Mouse (Mus musculus) MEL (cell line): ENCODE measurements around the gene Mnt. TPM values are rescaled to one million over a fixed set of nuclear protein-coding genes. Genes with fewer than 3 reads are reported as not detected.

ENCODE experiments used
- DNase-seq: peaks from one replicate; pipeline ENCODE4 v3.0.0; 2011; ENCODE audit warnings: low read depth, low spot score
- H3K27ac ChIP-seq: 2 replicates; pipeline ENCODE4 v1.5.1; 2012; ENCODE audit warnings: low read depth, mild to moderate bottlenecking, control low read depth, low read length, moderate library complexity; ENCODE audit not compliant: control insufficient read depth
- H3K27me3 ChIP-seq, 2 experiments: fragments of 150-350 bp in 1 of 2; sonication (generic) in 1 of 2; 2 replicates each; pipeline ENCODE4 v1.6.1; 2012; ENCODE audit warnings: low read length in 2 of 2, mild to moderate bottlenecking in 2 of 2, improper control_type of control experiment in 1 of 2, moderate library complexity in 1 of 2; ENCODE audit not compliant: insufficient read depth in 2 of 2, control insufficient read depth in 1 of 2
- H3K36me3 ChIP-seq, 2 experiments: 2 replicates each; pipeline ENCODE4 v1.6.1; 2012 to 2014; ENCODE audit warnings: low read length in 2 of 2, improper control_type of control experiment in 1 of 2, inconsistent platforms in 1 of 2, mild to moderate bottlenecking in 1 of 2; ENCODE audit not compliant: insufficient read depth in 2 of 2, control insufficient read depth in 1 of 2
- H3K4me1 ChIP-seq, 2 experiments: fragments of 150-350 bp in 1 of 2; sonication (generic) in 1 of 2; 2 replicates each; pipeline ENCODE4 v1.6.1; 2012; ENCODE audit warnings: low read length in 2 of 2, improper control_type of control experiment in 1 of 2, mild to moderate bottlenecking in 1 of 2; ENCODE audit not compliant: insufficient read depth in 2 of 2, control insufficient read depth in 1 of 2
- H3K4me3 ChIP-seq, 2 experiments: fragments of 150-350 bp in 1 of 2; sonication (generic) in 1 of 2; 2 replicates each; pipeline ENCODE4 v1.5.1; 2012; ENCODE audit warnings: low read depth in 2 of 2, low read length in 2 of 2, mild to moderate bottlenecking in 2 of 2, moderate library complexity in 2 of 2, control low read depth in 1 of 2, improper control_type of control experiment in 1 of 2; ENCODE audit not compliant: control insufficient read depth in 1 of 2, insufficient read depth in 1 of 2
- H3K79me2 ChIP-seq: 2 replicates; pipeline ENCODE4 v1.6.1; 2012; ENCODE audit warnings: mild to moderate bottlenecking, low read length, moderate library complexity; ENCODE audit not compliant: control insufficient read depth, poor library complexity, insufficient read depth
- H3K9ac ChIP-seq: 2 replicates; pipeline ENCODE4 v1.6.1; 2012; ENCODE audit warnings: low read depth, mild to moderate bottlenecking, control low read depth, low read length, moderate library complexity; ENCODE audit not compliant: control insufficient read depth, poor library complexity, severe bottlenecking
- H3K9me3 ChIP-seq: fragments of 150-350 bp; sonication (generic); replicated peaks from 2 replicates; pipeline ENCODE4 v1.6.1; 2012; ENCODE audit warnings: mild to moderate bottlenecking, low read length, improper control_type of control experiment, moderate library complexity; ENCODE audit not compliant: insufficient read depth
- BHLHE40 ChIP-seq: IDR thresholded peaks from 2 replicates; pipeline ENCODE4 v1.6.1; 2012; ENCODE audit warnings: low read depth, mild to moderate bottlenecking, inconsistent platforms, low read length, improper control_type of control experiment, borderline replicate concordance
- CHD2 ChIP-seq: IDR thresholded peaks from 2 replicates; pipeline ENCODE4 v1.6.1; 2011; ENCODE audit warnings: low read length, improper control_type of control experiment
- EP300 ChIP-seq, 2 experiments: IDR thresholded peaks; 2 replicates each; pipeline ENCODE4 v1.6.1; 2011; ENCODE audit warnings: improper control_type of control experiment in 2 of 2, low read length in 2 of 2, low read depth in 1 of 2, mild to moderate bottlenecking in 1 of 2
- ETS1 ChIP-seq: IDR thresholded peaks from 2 replicates; pipeline ENCODE4 v1.6.1; 2012; ENCODE audit warnings: low read depth, mild to moderate bottlenecking, inconsistent platforms, low read length, improper control_type of control experiment, moderate library complexity
- HCFC1 ChIP-seq: IDR thresholded peaks from 2 replicates; pipeline ENCODE4 v1.6.1; 2012; ENCODE audit warnings: low read depth, mild to moderate bottlenecking, inconsistent platforms, low read length, improper control_type of control experiment, moderate library complexity
- MAFK ChIP-seq: IDR thresholded peaks from 2 replicates; pipeline ENCODE4 v1.6.1; 2011; ENCODE audit warnings: low read depth, mild to moderate bottlenecking, low read length, improper control_type of control experiment, borderline replicate concordance
- NELFE ChIP-seq: IDR thresholded peaks from 2 replicates; pipeline ENCODE4 v1.6.1; 2011; ENCODE audit warnings: low read depth, low read length, improper control_type of control experiment
- NRF1 ChIP-seq: IDR thresholded peaks from 2 replicates; pipeline ENCODE4 v1.6.1; 2014; ENCODE audit warnings: low read depth, mild to moderate bottlenecking, inconsistent platforms, low read length, improper control_type of control experiment, moderate library complexity; ENCODE audit not compliant: poor library complexity, insufficient read depth, severe bottlenecking
- POLR2A ChIP-seq, 2 experiments: IDR thresholded peaks; 2 replicates each; pipeline ENCODE4 v1.6.1; 2011 to 2012; ENCODE audit warnings: low read length in 2 of 2, mild to moderate bottlenecking in 2 of 2, control low read depth in 1 of 2, improper control_type of control experiment in 1 of 2, low read depth in 1 of 2, moderate library complexity in 1 of 2; ENCODE audit not compliant: control insufficient read depth in 1 of 2, insufficient read depth in 1 of 2, poor library complexity in 1 of 2
- POLR2AphosphoS5 ChIP-seq: IDR thresholded peaks from 2 replicates; pipeline ENCODE4 v1.6.1; 2012; ENCODE audit warnings: low read depth, borderline replicate concordance, mild to moderate bottlenecking, inconsistent platforms, low read length, moderate library complexity, mixed read lengths
- SIN3A ChIP-seq: IDR thresholded peaks from 2 replicates; pipeline ENCODE4 v1.6.1; 2012; ENCODE audit warnings: low read length, improper control_type of control experiment, inconsistent platforms
- TAL1 ChIP-seq: IDR thresholded peaks from 2 replicates; pipeline ENCODE4 v1.6.1; 2012; ENCODE audit warnings: mild to moderate bottlenecking, inconsistent platforms, low read length, moderate library complexity, mixed read lengths
- ZC3H11A ChIP-seq: IDR thresholded peaks from 2 replicates; pipeline ENCODE4 v1.6.1; 2012; ENCODE audit warnings: low read depth, mild to moderate bottlenecking, inconsistent platforms, low read length, improper control_type of control experiment
- ZKSCAN1 ChIP-seq: IDR thresholded peaks from 2 replicates; pipeline ENCODE4 v1.6.1; 2012; ENCODE audit warnings: low read depth, mild to moderate bottlenecking, inconsistent platforms, low read length, improper control_type of control experiment, moderate library complexity
- polyA plus RNA-seq, 2 experiments: library from polyadenylated mRNA; stranded (reverse) in 1 of 2; unstranded in 1 of 2; fragments of >175 nt in 1 of 2; fragments of >200 nt in 1 of 2; gene quantifications; 2 replicates each; pipeline versions ENCODE4 v1.2.1 to v1.2.4; 2012; ENCODE audit warnings: low replicate concordance in 2 of 2, low read depth in 1 of 2; ENCODE audit not compliant: insufficient read length in 2 of 2, insufficient read depth in 1 of 2, missing spikeins in 1 of 2
- total RNA-seq: library from RNA; depleted of rRNA; stranded (reverse); fragments of 300-350 nt; gene quantifications from 2 replicates; pipeline ENCODE4 v1.2.3, GENCODE M21; 2012

Mnt gene
- total and polyA plus RNA-seq, 3 experiments, result 5.8 to 37.3 TPM; not detected in 1

GRCm38 (mm10) chr11:74832503-74833143 is 1.9 kb downstream of the Mnt start (continued):
- TF ChIP-seq ZC3H11A (no peak), POLR2AphosphoS5 (no peak), ETS1 (peak; percentile 57; the same call in 1 of the 2 replicates), EP300 (IDR thresholded peaks at IDR 0.05; ENCODE audit: low read depth in 1 of 2, low read length in 2 of 2) (peak in 1 of 2 experiments; percentile 13; a peak in 2 of 4 replicates), NELFE (peak; percentile 11; the same call in 1 of the 2 replicates), POLR2A (IDR thresholded peaks at IDR 0.05; ENCODE audit: control insufficient read depth in 1 of 2, insufficient read depth in 1 of 2, low read depth in 1 of 2, low read length in 2 of 2, poor library complexity in 1 of 2) (peak in 1 of 2 experiments; percentile 48; a peak in 2 of 4 replicates), ZKSCAN1 (no peak), NRF1 (peak; percentile 64)
- TF ChIP-seq, all 39 proteins: peak for 14

GRCm38 (mm10) chr11:74833536-74834358 is 3.0 kb downstream of the Mnt start:
- peaks cover 3 to 20% of the 10 kb centered on the region in 2 experiments; a peak in 3 of 4 replicates for H3K4me1 ChIP-seq
- TF ChIP-seq SIN3A (no peak), BHLHE40 (no peak), MAFK (no peak)

GRCm38 (mm10) chr11:74834359-74834638 is 3.6 kb downstream of the Mnt start:
- Histone ChIP-seq H3K27ac (no peak overlapping the region), H3K9ac (no peak overlapping the region), H3K27me3 (no peaks in the 10 kb centered on the region), H3K4me3 (no peak overlapping the region), H3K79me2 (peaks cover 50% of the 10 kb centered on the region), H3K4me1 (peaks cover 5 to 19% of the 10 kb centered on the region in 2 experiments; a peak in 3 of 4 replicates), H3K36me3 (peaks cover 0 to 16% of the 10 kb centered on the region in 2 experiments; a peak in 2 of 4 replicates), H3K9me3 (no peaks in the 10 kb centered on the region)
- TF ChIP-seq TAL1 (no peak), ZC3H11A (no peak), ETS1 (no peak), POLR2A (IDR thresholded peaks at IDR 0.05; ENCODE audit: control insufficient read depth in 1 of 2, insufficient read depth in 1 of 2, low read depth in 1 of 2, low read length in 2 of 2, poor library complexity in 1 of 2) (no peak), HCFC1 (no peak), CHD2 (no peak)
- no peak for DNase-seq

More at GRCm38 (mm10) chr11:74833536-74834358, 3.0 kb downstream of the Mnt start:
- peaks cover 0 to 18% of the 10 kb centered on the region in 2 experiments; a peak in 2 of 4 replicates for H3K36me3 ChIP-seq
- DNase-seq, result no peak
- peak overlapping the region in 1 of 2 experiments; percentile 58; a peak in 1 of 4 replicates for H3K4me3 ChIP-seq
- peaks cover 47% of the 10 kb centered on the region for H3K79me2 ChIP-seq
- H3K9me3 ChIP-seq, result no peaks in the 10 kb centered on the region
- no peaks in the 10 kb centered on the region for H3K27me3 ChIP-seq
- H3K27ac ChIP-seq, result no peak overlapping the region
- H3K9ac ChIP-seq, result peak overlapping the region; percentile 76
